Comparison of ENCODE assay signal across 22 mouse cellular contexts in genomic region chr17:26206392-26206791, GRCm38 (mm10). TPM values are rescaled to one million over a fixed set of nuclear protein-coding genes. Genes with fewer than 3 reads are reported as not detected.
DNase-seq lines count a peak whose midpoint lies in the region; TF ChIP-seq lines count a peak whose summit lies in the region.
"Had no signal": no experiment of that assay in that cellular context is flagged by ENCODE, and none has a peak within 500 bp of the region (broad histone marks: within the 10 kb centered on the region; RNA-seq: fewer than 3 reads in every experiment).

No protein-coding gene starts in this region.

- TF ChIP-seq POLR2A in testis, adult 2 months (IDR thresholded peaks at IDR 0.05; ENCODE audit: control insufficient read depth, low read depth, low read length) = no peak

- DNase-seq in adrenal gland, adult (ENCODE audit: inconsistent age in 2 of 2, low spot score in 1 of 2) = peak; percentile 77 to 88
- no peak for DNase-seq in adrenal gland, postnatal 25 days
- DNase-seq in testis, postnatal 10 days (ENCODE audit: low spot score) = no peak
- DNase-seq in adrenal gland, postnatal 10 days = peak; percentile 48
- peak; percentile 58 for DNase-seq in testis, postnatal 14 days (ENCODE audit: low spot score)
- DNase-seq in kidney, adult 18-20 months = no peak
- no peak for DNase-seq in thymus, postnatal 36 days
- DNase-seq: cerebellum, adult 2 months; cerebellum, postnatal 10 days; gastrocnemius, adult 2 months; gastrocnemius, postnatal 25 days had no signal

- no peak overlapping the region for H3K4me3 ChIP-seq in testis, adult 2 months (ENCODE audit: control insufficient read depth, low read depth, low read length)
- H3K4me3 ChIP-seq: embryonic facial prominence, embryonic 10.5 days; gastrocnemius, adult 2 months; heart, embryonic 12.5 days; hindbrain, embryonic 10.5 days; intestine, embryonic 15.5 days had no signal

- no peaks in the 10 kb centered on the region for H3K36me3 ChIP-seq in testis, adult 2 months (ENCODE audit: control insufficient read depth, insufficient read depth, low read length)
- H3K36me3 ChIP-seq: embryonic facial prominence, embryonic 10.5 days; heart, embryonic 12.5 days; hindbrain, embryonic 10.5 days; intestine, embryonic 15.5 days had no signal

- H3K27me3 ChIP-seq in testis, adult 2 months (ENCODE audit: control insufficient read depth, insufficient read depth, low read length) = no peaks in the 10 kb centered on the region

- H3K27ac ChIP-seq in testis, adult 2 months (ENCODE audit: control insufficient read depth, insufficient read depth, low read depth, low read length) = peak overlapping the region; percentile 49; the same call in 1 of the 2 replicates
- H3K27ac ChIP-seq: embryonic facial prominence, embryonic 10.5 days; gastrocnemius, adult 2 months; hindbrain, embryonic 10.5 days; hindbrain, embryonic 14.5 days; intestine, embryonic 15.5 days had no signal

- peaks cover 38% of the 10 kb centered on the region for H3K4me1 ChIP-seq in testis, adult 2 months (ENCODE audit: control insufficient read depth, insufficient read depth, low read length)

- TF ChIP-seq CTCF in testis, adult 2 months (IDR thresholded peaks at IDR 0.05; ENCODE audit: control insufficient read depth, insufficient read depth, insufficient replicate concordance, low read depth, low read length) = no peak

RNA-seq across cellular contexts. Expression of gene Arhgdig, which starts 1.2 kb away (rescaled TPM):
- 7.5 and 7.7 TPM in 2 replicates for total RNA-seq in adrenal gland, postnatal 25 days (2021)
- polyA plus RNA-seq in testis, adult 2 months (2012; rRNA removed) = 5.0 and 6.4 TPM in 2 replicates
- total RNA-seq in adrenal gland, postnatal 10 days (2021) = 10 to 100 TPM in 1 of 2 experiments, 1 to 10 TPM in 1; 8.6 to 15.8 TPM
- polyA plus RNA-seq: activated CD4-positive, CD25-positive, alpha-beta regulatory T cell, adult 4 months had no signal

RNA-seq across cellular contexts. Expression of gene Rgs11, which starts 3.6 kb away (rescaled TPM):
- total RNA-seq in adrenal gland, postnatal 25 days (2021) = 39.5 and 57.6 TPM in 2 replicates
- 12.9 and 16.0 TPM in 2 replicates for polyA plus RNA-seq in testis, adult 2 months (2012; rRNA removed)
- total RNA-seq in adrenal gland, postnatal 10 days (2021) = 10 to 100 TPM in 1 of 2 experiments, 1 to 10 TPM in 1; 8.7 to 21.2 TPM
- total RNA-seq: granulocyte monocyte progenitor cell, adult 5-6 weeks had no signal

RNA-seq across cellular contexts. Expression of gene Pdia2, which starts 7.5 kb away (rescaled TPM):
- total RNA-seq in adrenal gland, postnatal 25 days (2021) = 1.6 and 2.3 TPM in 2 replicates
- polyA plus RNA-seq in testis, adult 2 months (2012; rRNA removed) = not detected in 2 replicates
- total RNA-seq in adrenal gland, postnatal 10 days (2021) = 1 to 10 TPM; 1.4 to 2.2 TPM
- total RNA-seq: gastrocnemius, adult 2 months; gastrocnemius, postnatal 25 days; granulocyte monocyte progenitor cell, adult 5-6 weeks; heart, adult 8-10 months; heart, postnatal 25 days had no signal
- polyA plus RNA-seq: activated CD4-positive, CD25-positive, alpha-beta regulatory T cell, adult 4 months; forebrain, embryonic 14.5 days had no signal

RNA-seq across cellular contexts. Expression of gene Fam234a, which starts 37.6 kb away (rescaled TPM):
- 97.5 and 119 TPM in 2 replicates for total RNA-seq in adrenal gland, postnatal 25 days (2021)
- 73.8 and 74.9 TPM in 2 replicates for polyA plus RNA-seq in testis, adult 2 months (2012; rRNA removed)
- 100 to 1,000 TPM in 1 of 2 experiments, 10 to 100 TPM in 1; 91.9 to 103 TPM for total RNA-seq in adrenal gland, postnatal 10 days (2021)

RNA-seq across cellular contexts. Expression of gene Luc7l, which starts 46.3 kb away (rescaled TPM):
- total RNA-seq in adrenal gland, postnatal 25 days (2021) = 73.2 and 77.1 TPM in 2 replicates
- polyA plus RNA-seq in testis, adult 2 months (2012; rRNA removed) = 15.0 and 16.3 TPM in 2 replicates
- 10 to 100 TPM; 44.7 to 62.8 TPM for total RNA-seq in adrenal gland, postnatal 10 days (2021)

Comparison
In these comparisons a context has a peak if more than half of its experiments do, and no peak if none do; other contexts are left out.
1. DNase-seq: peak in adrenal gland, adult (2 of 2), adrenal gland, postnatal 10 days (single experiment) and testis, postnatal 14 days (single experiment); none in adrenal gland, postnatal 25 days (single experiment), testis, postnatal 10 days (single experiment), kidney, adult 18-20 months (single experiment) and thymus, postnatal 36 days (0 of 2).